Mouse (Mus musculus): Measurements from ENCODE around the gene Snf8.

Snf8 gene

DNA sequence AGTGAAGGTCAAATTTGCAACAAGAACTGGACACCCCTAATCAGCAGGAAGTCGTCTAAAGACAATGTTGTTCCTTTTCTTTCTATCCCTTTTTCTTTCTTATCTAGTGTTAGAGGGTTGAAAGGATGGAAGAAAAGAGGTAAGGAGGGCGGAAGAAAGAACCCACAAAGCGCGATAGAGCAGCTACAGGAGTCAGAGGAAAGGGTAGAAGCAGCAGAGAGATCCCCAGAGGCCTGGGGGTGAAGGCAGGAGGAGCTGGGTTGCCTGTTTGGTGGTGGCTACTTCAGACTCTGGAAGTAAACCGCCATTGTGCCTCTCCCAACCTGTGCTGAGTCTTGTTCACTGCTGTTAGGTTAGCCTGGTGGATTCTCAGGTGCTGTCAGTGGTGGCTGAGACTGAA is 6.6 kb upstream of the Snf8 start:
- DNase-seq (ENCODE audit: low spot score) = no peak

DNA sequence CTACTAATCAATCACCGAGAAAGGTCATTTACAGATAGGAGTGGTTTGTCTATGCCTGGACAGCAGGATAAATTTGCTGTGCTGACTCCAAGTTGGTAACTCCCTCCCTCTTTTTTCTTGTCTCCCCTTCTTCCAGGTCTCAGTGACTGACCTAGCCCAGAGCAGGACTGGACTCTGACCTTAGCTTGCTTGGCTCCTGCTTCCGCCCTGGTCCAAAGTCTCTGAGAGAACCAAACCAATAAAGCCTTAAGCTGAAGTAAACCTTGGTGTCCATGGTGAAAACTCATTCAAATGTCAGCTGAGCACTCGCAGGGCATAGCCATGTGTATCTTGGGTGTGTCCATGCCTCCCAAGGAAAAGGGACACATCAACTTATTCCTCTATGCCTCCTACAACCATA is 4.1 kb upstream of the Snf8 start:
- DNase-seq (ENCODE audit: low spot score) = no peak

DNA sequence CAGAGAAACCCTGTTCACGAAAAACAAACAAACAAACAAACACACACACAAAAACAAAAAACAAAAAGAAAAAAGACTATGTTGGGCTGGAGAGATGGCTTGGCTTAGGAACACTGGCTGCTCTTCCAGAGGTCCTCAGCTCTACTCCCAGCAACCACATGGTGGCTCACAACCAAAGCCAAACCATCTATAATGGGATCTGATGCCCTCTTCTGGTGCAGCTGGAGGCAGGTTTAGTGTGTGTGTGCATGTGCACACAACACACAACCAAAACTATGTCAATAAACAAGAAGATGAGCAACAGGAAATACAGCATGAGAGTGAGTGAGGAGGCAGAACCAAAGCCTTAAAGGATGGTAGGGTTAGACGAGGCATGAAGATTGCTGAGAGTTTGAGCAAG is 3.0 kb upstream of the Snf8 start:
- no peak for DNase-seq (ENCODE audit: low spot score)

DNA sequence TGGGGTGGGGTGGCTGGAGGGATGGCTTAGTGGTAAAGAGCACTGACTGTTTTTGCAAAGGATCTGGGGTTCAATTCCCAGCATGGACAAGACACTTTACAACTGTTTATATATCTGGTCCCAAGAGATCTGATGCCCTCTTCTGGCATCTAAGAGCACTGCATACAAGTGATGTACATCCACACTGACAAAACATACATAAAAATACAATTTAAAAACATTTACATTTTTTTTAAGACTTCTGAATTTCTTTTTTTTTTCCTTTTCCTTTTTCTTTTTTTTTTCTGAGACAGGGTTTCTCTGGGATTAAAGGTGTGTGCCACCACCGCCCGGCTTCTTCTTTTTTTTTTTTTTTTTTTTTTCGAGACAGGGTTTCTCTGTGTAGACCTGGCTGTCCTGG is 1.4 kb upstream of the Snf8 start:
- no peak for DNase-seq (ENCODE audit: low spot score)

DNA sequence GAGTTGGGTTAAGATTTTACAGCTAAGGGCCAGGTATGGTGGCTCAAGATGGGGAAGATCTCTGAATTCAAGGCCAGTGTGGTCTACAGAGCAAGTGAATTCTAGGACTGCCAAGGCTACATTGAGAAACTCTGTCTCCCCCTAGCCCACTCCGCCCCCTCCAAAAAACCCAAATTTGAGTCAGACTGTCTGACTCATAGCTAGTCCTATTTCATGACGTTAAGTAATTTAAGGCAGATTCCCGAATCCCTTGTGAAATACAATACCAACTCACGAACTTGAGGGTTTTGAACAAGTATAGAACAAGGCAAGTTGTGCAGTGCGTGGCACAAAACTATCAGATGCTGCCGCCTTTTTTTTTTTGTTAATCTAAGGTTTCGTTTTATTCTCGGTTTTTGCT is 569 bp upstream of the Snf8 start:
- no peak for DNase-seq (ENCODE audit: low spot score)

DNA sequence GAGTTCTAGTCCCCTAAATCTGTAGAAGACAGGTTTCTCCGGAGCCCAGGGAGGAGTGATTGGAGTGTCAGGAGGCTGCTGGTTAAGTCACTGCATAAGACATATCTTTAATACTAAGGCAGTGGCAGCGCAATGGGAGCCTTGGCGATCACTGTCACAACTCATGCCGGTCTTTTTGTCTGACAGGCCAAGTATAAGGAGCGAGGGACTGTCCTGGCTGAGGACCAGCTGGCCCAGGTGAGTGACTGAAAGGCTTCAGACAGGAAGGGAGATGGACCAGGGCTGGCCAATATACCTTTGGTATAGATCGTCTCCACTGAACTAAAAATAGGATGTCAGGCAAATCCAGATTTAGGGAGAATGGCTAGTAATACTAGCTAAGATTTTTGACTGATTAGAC is 448 bp downstream of the Snf8 start:
- no peak for DNase-seq (ENCODE audit: low spot score)

DNA sequence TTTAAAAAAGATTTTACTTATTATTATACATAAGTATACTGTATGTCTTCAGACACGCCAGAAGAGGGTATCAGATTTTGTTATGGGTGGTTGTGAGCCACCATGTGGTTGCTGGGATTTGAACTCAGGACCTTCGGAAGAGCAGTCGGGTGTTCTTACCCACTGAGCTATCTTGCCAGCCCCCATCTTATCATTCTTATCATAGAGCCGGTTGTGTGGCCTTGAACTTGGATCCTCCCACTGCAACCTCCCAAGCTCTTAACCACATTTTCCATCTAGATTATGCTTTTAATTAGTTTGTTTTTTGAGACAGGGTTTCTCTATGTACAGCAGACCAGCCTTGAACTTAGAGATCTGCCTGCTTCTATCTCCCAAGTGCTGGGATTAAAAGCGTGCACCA is 2.8 kb downstream of the Snf8 start:
- DNase-seq (ENCODE audit: low spot score) = no peak

DNA sequence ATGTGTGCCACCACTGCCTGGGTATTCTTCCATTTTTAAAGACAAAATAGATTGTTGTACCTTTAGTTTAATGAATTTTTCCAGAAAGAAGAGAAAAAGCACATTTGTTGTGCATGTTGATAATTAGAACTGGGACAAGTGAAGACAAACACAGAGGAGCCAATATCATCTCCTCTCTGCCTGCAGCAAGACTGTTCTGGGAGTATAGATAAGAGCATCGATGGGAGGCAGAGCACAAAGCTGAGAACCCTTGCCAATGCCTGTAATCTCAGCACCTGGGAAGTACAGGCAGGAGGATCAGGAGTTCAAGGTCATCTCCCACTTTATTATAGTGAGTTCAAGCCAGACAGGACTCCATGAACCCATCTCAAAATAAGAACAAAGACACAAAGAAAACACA is 3.9 kb downstream of the Snf8 start:
- DNase-seq (ENCODE audit: low spot score) = no peak

DNA sequence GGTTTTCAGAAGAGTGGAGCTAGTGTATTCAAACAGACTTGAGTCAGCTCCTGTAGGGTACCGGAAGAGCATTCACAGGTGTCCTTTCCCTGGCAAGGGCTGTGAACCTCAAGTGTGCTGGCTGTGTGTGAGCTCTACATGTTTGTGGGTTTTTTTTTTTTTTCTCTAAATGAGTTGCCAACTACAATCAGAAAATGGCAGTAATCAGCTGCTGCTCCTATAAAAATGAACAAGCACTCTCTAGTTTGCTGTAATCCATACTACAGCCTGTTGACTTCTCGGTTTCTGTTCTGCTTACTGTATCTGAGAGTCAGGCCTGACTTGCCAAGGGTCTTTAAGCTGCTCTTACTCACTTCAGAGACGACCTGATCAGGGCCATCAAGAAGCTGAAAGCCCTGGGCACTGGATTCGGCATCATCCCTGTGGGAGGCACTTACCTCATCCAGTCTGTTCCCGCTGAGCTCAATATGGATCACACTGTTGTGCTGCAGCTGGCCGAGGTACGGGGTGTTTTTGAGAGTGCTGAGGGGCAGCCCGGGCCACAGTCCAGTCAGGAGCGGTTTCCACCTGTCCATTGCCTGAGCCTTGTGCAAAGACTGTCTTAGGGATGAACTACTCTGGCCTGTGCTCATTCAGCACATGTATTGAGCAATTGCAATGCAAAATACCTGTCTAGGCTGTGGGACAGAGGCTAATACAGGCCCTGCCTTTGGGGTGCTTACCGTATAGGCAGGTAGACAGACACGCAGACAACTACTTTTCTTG is 10.3 kb downstream of the Snf8 start:
- no peak for DNase-seq (ENCODE audit: low spot score)

DNA sequence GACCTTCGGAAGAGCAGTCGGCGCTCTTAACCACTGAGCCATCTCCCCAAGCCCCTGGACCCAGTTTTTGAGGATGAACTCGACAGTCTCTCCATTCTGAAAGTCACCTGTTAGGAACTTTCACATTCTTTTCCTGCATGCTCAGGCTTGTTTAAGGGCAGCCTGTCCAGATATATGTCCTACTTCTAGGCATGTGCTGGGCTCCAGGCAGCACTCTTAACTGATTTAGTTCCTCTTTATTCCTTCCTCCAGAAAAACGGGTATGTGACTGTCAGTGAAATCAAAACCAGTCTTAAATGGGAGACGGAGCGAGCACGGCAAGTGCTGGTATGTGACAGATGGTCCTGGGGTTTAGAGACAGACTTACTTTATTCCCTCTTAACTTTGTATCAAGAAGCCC is 11.3 kb downstream of the Snf8 start:
- no peak for DNase-seq (ENCODE audit: low spot score)

DNA sequence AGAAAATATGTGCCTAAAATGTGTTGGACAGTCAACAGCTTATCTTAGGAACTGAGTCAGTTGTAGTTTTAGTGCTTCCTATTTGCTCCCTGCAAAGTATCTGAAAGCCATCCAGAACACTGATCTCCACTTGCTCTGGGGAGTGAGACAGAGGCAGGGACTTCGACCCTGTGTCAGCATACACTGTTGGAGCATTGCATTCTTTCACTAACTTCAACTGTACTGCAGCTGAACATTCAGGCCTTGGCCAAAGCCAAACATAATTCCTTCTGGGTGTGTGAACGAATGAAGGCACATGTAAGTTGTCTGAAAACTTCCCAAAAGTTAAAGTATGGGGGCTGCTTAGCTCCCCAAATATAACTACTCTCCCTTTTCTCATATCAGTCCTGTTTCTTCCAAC is 12.1 kb downstream of the Snf8 start:
- DNase-seq (ENCODE audit: low spot score) = no peak

DNA sequence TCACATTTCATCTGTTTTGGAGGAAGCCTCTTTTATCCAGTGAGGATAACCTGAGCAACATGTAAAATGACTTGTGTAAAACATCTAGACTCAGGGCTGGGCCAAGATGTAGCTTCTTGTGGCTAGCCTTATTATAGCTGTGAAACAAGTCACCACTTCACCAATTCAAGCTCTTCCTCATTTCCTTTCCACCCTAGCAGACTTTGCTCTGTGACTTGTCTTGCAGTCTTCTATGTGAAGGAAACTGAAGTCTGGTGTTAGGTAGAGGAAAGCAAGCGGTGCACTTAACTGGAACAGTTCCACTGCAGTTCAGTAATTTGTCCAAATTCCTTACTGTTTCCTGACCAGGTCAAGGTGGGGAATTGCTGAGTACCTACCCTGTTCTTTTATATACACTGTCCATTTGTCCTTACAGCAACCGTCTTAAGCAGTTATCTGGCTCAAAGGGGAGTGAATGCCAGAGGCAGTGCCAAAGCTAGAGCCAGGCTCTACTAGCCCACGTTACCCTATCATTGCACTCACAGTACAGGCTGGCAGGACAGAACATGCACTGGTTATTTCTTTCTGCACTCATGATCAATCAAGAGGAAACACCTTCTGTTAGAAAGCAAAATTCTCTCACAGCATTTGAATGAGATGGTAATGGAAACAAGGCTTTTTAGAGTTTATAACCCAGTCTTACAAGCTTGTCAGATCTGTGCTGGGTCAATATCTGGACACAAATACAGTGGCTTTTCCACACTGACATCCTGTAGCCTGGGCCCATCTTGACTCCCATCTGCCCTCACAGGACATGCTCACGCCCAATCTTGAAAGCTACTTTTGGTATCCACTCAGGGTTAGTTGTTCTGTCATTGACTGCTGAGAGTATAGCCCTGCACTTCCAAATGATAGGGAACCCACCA is 13.0 kb downstream of the Snf8 start:
- no peak for DNase-seq (ENCODE audit: low spot score)

DNA sequence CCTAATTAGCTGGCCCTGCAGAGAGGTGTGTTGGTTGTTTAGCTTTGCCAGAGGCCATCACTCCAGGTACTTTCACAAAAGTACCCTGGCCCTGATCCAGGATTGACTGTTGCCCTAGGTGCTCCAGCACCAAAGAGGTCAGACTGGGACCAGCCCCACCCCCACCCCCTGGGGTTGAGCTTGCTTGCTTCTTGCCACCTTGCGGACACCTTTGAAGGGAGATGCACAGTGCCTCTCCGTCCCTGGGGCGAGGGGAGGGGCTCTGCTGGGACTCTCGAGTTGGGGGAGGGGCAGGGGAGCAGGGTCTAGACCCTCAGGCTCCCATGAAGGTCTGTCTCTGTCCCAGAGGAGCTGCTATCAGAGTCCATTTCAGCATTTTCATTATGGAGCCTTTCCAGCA is 15.3 kb downstream of the Snf8 start:
- no peak for DNase-seq (ENCODE audit: low spot score)

DNA sequence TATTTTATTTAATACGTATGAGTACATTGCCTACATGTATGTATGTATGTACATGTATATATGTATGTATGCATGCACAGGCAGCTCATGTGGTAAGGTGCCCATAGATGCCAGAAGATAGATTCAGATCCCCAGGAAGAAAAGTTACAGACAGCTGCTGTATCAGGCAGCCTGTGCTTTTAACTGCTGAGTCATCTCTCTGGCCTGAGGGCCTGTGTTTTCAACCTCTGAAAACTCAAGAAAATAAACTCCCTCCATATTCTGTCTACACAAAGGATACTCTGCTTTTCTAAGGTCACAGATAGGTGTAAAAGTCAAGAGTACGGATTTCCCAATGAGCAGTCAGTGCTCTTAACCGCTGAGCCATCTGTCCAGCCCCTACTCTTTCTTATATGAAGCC is 16.2 kb downstream of the Snf8 start:
- DNase-seq (ENCODE audit: low spot score) = no peak

DNA sequence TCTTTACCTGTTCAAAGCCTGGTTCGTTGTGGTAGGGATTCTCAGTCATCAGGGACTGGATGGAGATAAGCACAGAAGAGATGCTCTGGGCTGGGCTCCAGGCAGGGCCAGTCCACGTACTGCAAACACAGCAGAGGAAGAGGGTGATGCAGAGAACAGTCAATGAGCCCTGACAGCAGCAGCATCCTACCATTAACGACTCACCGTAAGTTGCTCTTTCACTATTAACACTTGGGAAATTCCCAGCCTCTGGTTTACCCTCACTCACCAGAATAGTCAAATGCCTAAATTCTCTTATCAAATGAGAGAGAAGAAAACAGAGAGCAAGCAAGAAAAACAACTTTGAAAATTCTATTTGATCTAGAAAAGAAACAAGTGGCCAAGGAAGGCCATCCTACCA is 23.6 kb downstream of the Snf8 start:
- no peak for DNase-seq (ENCODE audit: low spot score)

DNA sequence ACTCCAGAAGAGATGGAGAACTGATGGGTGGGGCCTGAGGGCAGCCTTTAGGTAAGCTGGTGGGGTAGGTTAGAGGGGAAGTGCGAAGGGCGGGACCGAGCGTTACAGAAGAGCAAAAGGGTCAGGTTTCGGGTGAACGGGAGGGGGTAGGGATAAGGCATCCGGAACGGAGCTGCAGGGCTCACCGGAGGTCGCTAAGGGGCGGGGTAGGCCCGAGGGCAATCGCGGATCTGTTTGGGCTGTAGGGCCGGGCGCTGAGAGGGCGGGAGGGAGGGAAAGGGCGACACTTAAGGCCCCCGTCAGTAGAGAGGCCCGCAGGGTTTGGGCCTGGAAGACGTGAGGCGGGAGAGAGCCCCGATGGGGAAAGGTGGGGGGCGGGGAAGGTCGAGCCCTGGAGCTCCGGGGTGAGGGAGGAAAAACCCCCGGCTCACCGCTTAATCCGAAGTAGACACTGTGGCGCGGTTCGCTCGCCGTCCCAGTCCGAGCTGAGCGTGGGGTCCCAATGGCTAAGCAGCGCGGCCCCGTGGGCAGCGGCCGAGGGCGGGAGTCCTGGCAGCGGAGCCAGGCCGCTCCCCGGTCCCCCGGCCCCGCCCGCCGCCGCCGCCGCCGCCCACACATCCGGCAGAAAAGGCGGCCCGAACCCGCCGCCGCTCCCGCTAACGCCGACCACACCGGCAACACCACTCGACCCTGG is 30.0 kb downstream of the Snf8 start:
- DNase-seq (ENCODE audit: low spot score) = no peak

DNA sequence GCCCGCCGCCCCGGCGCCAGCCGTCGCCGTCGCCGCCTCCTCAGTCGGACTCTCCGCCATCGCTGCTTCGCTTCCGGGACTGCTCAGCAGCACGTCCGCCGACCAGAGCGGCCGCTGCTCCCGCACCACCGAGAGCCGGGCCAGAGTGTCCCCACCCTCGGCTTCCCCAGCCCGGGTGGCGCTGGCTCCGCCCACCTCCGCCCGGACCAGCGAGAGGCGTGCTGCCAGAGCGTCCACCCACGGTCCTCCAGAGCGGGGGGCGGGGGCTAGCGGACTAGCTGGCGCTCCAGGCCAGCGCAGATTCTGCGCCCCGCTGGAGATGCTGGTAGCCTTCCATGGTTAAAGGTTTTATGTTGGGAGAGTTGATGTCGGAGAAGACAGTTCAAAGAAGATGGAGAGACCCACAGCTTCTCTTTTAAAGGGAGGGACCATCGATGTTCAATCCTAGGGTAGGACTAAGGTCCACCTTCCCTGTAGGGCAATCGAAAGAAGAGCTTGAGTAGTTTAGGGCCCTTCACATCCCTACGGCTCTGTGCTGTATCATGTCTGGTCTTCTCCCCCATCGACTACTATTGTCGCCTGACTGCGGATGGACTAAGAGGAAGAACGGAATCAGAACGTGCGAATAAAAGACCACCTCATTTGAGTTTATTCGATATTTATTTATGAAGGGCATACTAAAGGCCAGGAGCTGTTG is 30.7 kb downstream of the Snf8 start, which contains the start of gene Ube2z:
TSS of gene Ube2z (minus strand) at position 174 of the 697 bp plus-strand sequence.
- DNase-seq (ENCODE audit: low spot score) = peak; percentile 93

DNA sequence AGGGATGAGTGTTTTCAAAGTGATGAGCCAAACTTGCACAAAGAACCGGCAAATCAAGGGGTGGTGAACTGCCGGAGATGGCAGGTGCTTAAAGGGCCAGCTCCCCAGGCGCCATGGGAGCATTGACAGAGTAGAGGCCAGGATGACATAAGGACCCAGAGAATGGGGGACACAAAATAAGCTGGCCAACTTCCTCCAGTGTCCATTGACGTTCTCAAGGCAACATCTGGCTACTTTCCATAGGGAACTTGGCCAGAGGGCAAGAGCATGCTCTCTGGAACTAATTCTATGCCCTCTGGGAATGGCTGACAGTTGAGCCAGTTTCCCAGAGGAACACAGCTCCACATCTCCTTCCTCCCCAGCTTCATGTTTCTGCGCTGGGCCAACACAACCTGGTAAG is 33.5 kb downstream of the Snf8 start:
- DNase-seq (ENCODE audit: low spot score) = no peak

DNA sequence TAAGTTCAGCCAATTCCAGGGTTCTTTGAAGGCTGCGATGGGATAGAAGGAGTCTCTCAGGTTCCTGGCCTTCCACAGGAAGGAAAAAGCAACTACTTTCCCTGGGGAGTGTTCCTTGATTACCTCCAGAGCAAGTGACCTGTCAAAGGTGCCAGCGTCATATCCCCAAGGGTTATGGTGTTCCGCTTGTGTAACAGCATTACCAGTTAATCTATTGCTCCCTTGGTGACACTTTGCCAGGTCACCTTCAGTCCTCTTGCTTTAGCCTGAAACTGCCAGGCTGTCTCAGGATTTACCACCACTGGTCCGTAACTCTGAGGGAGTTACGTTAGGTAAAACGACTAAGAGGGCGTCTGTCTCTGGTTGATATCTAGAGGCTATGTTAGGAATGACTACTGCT is 35.7 kb downstream of the Snf8 start:
- no peak for DNase-seq (ENCODE audit: low spot score)

DNA sequence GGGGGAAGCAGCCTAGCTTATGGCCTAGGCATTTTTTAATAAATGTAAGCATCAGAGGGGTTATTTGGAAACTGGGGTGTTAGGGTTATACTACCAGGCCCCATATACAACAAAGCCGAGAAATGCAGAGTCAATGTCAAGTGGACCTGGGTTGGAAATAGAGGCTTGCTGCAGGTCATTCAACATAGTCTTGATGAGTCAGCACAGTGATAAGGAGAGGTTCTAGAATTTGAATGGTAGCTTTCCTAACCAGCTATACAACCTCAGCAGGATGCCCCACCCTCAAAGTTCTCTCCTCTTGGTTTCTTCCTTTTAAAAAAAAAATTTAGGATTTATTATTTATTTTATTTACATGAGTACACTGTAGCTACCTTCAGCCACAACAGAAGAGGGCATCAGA is 36.3 kb downstream of the Snf8 start:
- DNase-seq (ENCODE audit: low spot score) = no peak

DNA sequence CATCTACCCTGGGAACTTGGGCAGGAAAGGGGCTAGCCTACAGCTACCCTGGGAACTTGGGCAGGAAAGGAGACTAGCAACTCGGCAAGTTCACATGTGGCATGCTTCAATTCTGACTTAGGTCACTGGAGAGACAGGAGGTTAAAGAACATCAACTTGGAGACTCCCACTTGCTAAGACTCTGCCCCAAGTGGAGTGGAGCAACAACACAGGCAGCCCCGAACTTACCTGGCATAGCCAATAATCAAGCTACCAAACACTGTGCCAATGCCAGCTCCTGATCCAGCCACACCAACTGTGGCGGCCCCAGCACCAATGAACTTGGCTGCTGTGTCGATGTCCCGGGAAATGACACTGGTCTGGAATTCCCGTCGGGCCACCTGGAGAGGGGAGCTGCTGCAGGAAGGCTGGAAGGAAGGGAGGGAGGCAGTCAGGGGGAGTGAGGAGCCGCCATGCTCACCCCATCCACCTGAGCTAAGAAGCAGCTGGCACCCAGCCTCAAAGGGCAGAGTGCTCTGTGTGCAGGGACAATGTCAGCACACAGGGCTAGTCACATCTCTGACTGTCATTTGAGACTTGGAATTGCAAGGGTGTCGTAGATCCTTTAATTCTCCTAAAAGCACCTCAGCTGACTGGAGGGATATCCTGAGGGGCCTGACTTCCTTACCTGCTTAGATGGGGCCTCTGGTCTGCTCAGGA is 38.8 kb downstream of the Snf8 start:
- DNase-seq (ENCODE audit: low spot score) = no peak
